Mouse (Mus musculus): ENCODE results near the gene Igf1r.

- TF ChIP-seq CTCF (IDR thresholded peaks at IDR 0.05; ENCODE audit: low read depth, low read length), result no peak
- no peak for TF ChIP-seq GATA1 (IDR thresholded peaks at IDR 0.05; ENCODE audit: borderline replicate concordance, low read length)
Observed at GRCm38 (mm10) chr7:68262612-68263200, 310.1 kb downstream of the Igf1r start.
